Mouse (Mus musculus) heart, postnatal 4 days (tissue): ENCODE data around the gene Olfr1028. TPM values are rescaled to one million over a fixed set of nuclear protein-coding genes. Genes with fewer than 3 reads are reported as not detected.

Source experiments
- DNase-seq: peaks from one replicate; pipeline ENCODE4 v3.0.0; 2021
- total RNA-seq, 2 experiments: library from RNA; stranded (reverse); gene quantifications; 2 replicates each; pipeline ENCODE4 v1.2.3; 2021

Gene Olfr1028
- total RNA-seq = not detected

DNA sequence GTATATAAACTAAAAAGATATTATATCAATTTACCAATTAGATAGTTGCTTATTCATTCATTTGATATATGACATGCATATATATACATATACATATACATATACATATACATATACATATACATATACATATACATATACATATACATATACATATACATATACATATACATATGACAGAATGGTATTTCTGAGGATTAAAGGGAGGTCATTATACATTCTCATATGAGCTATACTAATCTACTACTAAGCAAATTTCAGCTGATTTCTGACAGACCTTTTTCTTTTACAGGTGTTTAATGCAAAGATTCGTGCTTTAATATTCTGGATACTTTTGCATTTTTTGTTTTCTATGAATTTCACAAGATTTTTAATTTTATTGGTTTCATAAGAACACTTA, at the start of gene Olfr1028:
Gene Olfr1028, plus strand, starts transcription at position 301 of the 400 bp plus-strand sequence.
- no peak for DNase-seq

DNA sequence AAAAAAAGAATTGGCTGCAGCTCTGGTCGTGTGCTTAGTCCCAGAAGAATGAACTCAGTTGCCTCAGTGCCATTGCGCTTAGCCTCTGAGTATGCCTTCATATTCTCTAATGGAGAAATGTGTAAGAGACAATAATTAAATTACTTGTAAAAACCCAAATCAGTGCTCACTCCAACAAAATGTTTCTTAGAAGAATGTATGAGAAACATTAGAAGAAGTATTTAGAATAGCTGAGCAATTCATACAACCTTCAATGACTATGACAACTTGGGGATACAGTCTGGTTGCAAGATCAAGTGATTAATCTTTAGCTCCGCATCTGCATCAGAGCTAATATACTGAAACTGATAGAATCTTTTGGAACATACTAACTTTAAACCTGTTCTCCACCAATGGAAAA, 45.3 kb upstream of the Olfr1028 start, which contains the start of gene Olfr1024:
Gene Olfr1024, minus strand, starts transcription at position 101 of the 400 bp plus-strand sequence.
- no peak for DNase-seq

DNA sequence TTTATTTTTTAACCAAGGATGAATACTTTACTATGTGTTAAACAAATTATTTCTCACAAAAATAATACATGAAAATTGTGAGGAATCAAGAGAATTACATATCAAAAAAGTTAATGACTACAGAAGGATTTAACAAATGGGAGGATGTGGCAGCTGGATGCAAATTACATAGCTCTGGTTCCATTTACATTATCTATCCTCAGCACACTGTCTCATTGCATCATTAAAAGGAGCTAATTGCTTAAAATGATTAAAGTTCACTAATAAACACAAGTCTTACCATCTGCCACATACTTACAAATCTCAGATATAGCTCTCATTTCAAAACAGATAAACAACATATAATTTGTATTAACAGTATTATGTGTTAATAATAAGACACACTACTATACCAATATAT, 37.0 kb upstream of the Olfr1028 start:
- no peak for DNase-seq

DNA sequence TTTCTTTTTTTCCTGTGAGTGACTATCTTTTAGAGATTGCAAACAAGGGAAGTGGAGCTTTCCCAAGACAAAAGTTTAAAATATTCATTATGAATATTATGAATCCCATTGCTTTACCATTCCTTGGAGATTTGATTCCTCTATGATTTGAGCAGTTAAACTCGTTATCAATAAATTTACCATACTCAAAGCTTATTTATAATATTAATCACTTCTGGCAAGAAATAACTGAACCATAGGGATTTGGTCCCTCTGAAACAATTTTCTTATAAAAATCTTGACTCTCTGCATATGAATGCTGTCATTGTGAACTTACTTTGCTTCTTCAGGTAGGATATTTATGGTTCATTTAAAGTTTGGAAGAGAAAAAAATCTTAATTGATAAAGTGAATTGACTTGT, 35.3 kb upstream of the Olfr1028 start, which contains the start of gene Olfr1025-ps1:
Gene Olfr1025-ps1, plus strand, starts transcription at position 301 of the 400 bp plus-strand sequence.
- DNase-seq = no peak

DNA sequence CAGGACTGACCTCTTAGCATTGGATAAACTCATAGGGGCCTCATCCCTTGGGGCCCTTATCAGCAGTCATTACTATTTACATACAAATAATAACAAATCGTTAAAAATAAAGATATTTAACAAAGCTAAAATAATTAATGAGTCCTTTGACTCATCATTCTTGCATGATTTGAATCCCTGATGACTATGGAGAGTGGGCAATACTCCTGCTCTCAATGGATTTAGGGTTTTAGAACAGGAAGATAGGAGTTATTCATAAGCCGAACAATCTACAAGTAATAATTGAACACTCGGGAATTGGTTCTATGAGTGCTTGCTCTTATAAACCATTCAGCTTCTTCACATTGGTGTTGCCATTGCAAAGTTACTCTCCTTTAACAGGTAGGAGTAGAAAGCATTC, 29.0 kb upstream of the Olfr1028 start, which contains the start of gene Olfr1026:
Gene Olfr1026, plus strand, starts transcription at position 301 of the 400 bp plus-strand sequence.
- DNase-seq = no peak

DNA sequence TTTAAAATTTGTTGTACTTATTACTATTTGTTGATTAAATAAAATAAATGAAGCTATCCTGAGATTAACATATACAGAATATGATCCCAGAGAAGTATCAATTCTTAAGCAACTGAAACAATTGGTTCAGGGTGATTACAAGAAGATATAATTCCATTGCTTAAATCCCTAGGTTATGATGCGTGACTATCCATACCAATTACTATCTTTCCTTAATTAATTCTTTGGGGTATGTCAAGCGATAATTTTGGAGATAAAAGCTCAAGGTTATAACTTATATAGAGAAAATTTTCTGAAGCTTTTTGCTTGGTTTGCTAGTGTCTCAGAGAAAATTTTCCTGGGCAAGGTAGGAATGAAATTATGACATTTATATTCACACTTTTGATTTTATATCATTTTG, 23.4 kb downstream of the Olfr1028 start, which contains the start of gene Olfr1029:
Gene Olfr1029, plus strand, starts transcription at position 301 of the 400 bp plus-strand sequence.
- DNase-seq = no peak

DNA sequence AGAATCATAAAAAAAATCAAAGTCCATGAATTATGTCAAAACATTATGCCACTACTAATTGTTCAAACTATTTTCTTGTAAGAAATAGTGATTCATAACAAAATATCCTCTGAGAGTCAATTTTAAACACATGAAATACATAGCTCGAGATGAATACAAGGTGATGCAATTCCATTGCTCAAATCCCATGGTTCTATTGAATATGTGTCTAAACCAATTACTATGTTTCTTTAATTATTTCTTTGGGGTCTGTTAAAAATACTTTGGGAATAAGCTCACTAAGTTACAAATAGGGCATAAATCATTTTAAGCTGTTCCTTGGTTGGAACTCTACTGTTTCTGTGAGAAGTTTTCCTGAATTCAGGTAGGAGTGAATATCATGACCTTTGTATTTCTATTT, 28.7 kb downstream of the Olfr1028 start, which contains the start of gene Olfr1030:
Gene Olfr1030, plus strand, starts transcription at position 301 of the 400 bp plus-strand sequence.
- DNase-seq = no peak

DNA sequence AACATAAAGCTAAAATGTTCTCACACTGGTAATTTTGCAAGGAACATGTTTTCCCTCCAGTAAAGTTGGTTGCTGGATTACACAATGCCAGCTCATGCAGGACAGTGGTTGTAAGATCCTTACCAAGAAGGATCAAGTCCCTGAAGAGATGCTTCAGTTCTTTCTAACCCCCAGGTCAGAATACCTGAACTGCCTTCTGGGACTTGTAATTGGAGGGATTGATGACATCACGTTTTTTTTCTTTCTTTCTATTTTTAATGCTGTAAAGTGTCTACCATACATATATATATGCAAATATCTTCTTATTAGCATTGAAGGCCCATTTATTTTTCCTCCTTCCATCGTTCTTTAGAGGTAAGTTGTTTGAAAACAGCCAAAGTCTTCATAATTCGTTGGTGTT, 39.8 kb downstream of the Olfr1028 start, which contains the start of gene Olfr1031:
Gene Olfr1031, plus strand, starts transcription at position 301 of the 400 bp plus-strand sequence.
- DNase-seq = no peak

Other genes starting within 250 kb of the Olfr1028 start
- not detected for gene Olfr1009, start 235.0 kb upstream of the Olfr1028 start, total RNA-seq
- gene Olfr1012, start 187.7 kb upstream of the Olfr1028 start, total RNA-seq = not detected
- not detected for gene Olfr1013, start 183.3 kb upstream of the Olfr1028 start, total RNA-seq
- gene Olfr1014, start 177.7 kb upstream of the Olfr1028 start, total RNA-seq = not detected
- gene Olfr1015, start 168.4 kb upstream of the Olfr1028 start, total RNA-seq = not detected
- not detected for gene Olfr1016, start 147.9 kb upstream of the Olfr1028 start, total RNA-seq
- gene Olfr1018, start 132.0 kb upstream of the Olfr1028 start, total RNA-seq = not detected
- gene Olfr1019, start 105.0 kb upstream of the Olfr1028 start, total RNA-seq = not detected
- gene Olfr1020, start 103.4 kb upstream of the Olfr1028 start, total RNA-seq = not detected
- not detected for gene Olfr1022, start 81.8 kb upstream of the Olfr1028 start, total RNA-seq
- gene Olfr1023, start 64.8 kb upstream of the Olfr1028 start, total RNA-seq = not detected
- gene Olfr1024, start 45.4 kb upstream of the Olfr1028 start, total RNA-seq = not detected
- not detected for gene Olfr1025-ps1, start 35.2 kb upstream of the Olfr1028 start, total RNA-seq
- not detected for gene Olfr1026, start 28.9 kb upstream of the Olfr1028 start, total RNA-seq
- not detected for gene Olfr1029, start 23.5 kb downstream of the Olfr1028 start, total RNA-seq
- not detected for gene Olfr1030, start 28.8 kb downstream of the Olfr1028 start, total RNA-seq
- gene Olfr1031, start 39.9 kb downstream of the Olfr1028 start, total RNA-seq = not detected
- gene Olfr1032, start 55.1 kb downstream of the Olfr1028 start, total RNA-seq = not detected
- 1 to 10 TPM in 1 of 2 experiments, under 1 TPM in 1; 0.43 to 1.1 TPM for gene Olfr1033, start 70.2 kb downstream of the Olfr1028 start, total RNA-seq
- gene Olfr1034, start 95.4 kb downstream of the Olfr1028 start, total RNA-seq = under 1 TPM in 1 of 2 experiments, not detected in 1; 0.07 TPM
- gene Olfr1036, start 123.6 kb downstream of the Olfr1028 start, total RNA-seq = not detected
- gene Olfr1037, start 136.9 kb downstream of the Olfr1028 start, total RNA-seq = not detected
- gene Olfr1039, start 185.5 kb downstream of the Olfr1028 start, total RNA-seq = not detected
- not detected for gene Olfr1040, start 196.3 kb downstream of the Olfr1028 start, total RNA-seq
- gene Olfr1042, start 211.4 kb downstream of the Olfr1028 start, total RNA-seq = not detected
- gene Olfr1043, start 217.1 kb downstream of the Olfr1028 start, total RNA-seq = not detected
- gene Olfr1044, start 227.4 kb downstream of the Olfr1028 start, total RNA-seq = not detected
- not detected for gene Olfr52, start 235.2 kb downstream of the Olfr1028 start, total RNA-seq